Mouse (Mus musculus) kidney, embryonic 16.5 days (tissue): ENCODE results near the gene Hnf4a. TPM values are rescaled to one million over a fixed set of nuclear protein-coding genes. Genes with fewer than 3 reads are reported as not detected.
"Not testable (repeated sequence)": the region's sequence is repeated elsewhere in the genome, so short reads cannot be mapped to it uniquely, and the experiment has no call there.

ENCODE experiments used
- ATAC-seq: fragments of 200-750 bp; cut with Nextera tagmentation; 2 replicates; pipeline ENCODE4 v1.8.0; 2017; ENCODE audit warnings: moderate TSS enrichment; ENCODE audit not compliant: low FRiP score, low TSS enrichment
- H3K27ac ChIP-seq: fragments of 300-500 bp; sonication (generic); 2 replicates; pipeline ENCODE4 v1.5.1; 2014; ENCODE audit warnings: low read length
- H3K27me3 ChIP-seq: fragments of 300-500 bp; sonication (generic); 2 replicates; pipeline ENCODE4 v1.6.1; 2014; ENCODE audit warnings: low read length, control low read depth, mixed read lengths; ENCODE audit not compliant: insufficient read depth
- H3K36me3 ChIP-seq: fragments of 300-500 bp; sonication (generic); 2 replicates; pipeline ENCODE4 v1.6.1; 2014; ENCODE audit warnings: low read length, control low read depth, mixed read lengths; ENCODE audit not compliant: insufficient read depth
- H3K4me1 ChIP-seq: fragments of 300-500 bp; sonication (generic); 2 replicates; pipeline ENCODE4 v1.6.1; 2014; ENCODE audit warnings: low read length, control low read depth, mixed read lengths; ENCODE audit not compliant: insufficient read depth
- H3K4me2 ChIP-seq: fragments of 300-500 bp; sonication (generic); replicated peaks from 2 replicates; pipeline ENCODE4 v1.6.1; 2014; ENCODE audit warnings: low read depth, low read length
- H3K4me3 ChIP-seq: fragments of 300-500 bp; sonication (generic); 2 replicates; pipeline ENCODE4 v1.5.1; 2014; ENCODE audit warnings: mild to moderate bottlenecking, low read length
- H3K9ac ChIP-seq: fragments of 300-500 bp; sonication (generic); replicated peaks from 2 replicates; pipeline ENCODE4 v1.6.1; 2014; ENCODE audit warnings: low read length
- H3K9me3 ChIP-seq: fragments of 300-500 bp; sonication (generic); 2 replicates; pipeline ENCODE4 v1.6.1; 2016; ENCODE audit warnings: low read length, control low read depth
- WGBS: fragments of 180-500 bp; shearing (Covaris S2); extraction: QIAGEN DNeasy Blood & Tissue Kit; methylation state at CpG from one replicate; pipeline ENCODE4 v1.1.7; 2014; 5-methylcytosine and 5-hydroxymethylcytosine counted together
- polyA plus RNA-seq: library from polyadenylated mRNA; unstranded; fragments of >200 nt; fragmentation: Nextera tagmentation; extraction: Ambion mirVana; gene quantifications from 2 replicates; pipeline ENCODE4 v1.2.1, GENCODE M21; 2015

Hnf4a gene
- polyA plus RNA-seq, 1 experiment from 2014 or later = 25.8 TPM

- Histone ChIP-seq H3K4me2 (no peak overlapping the region), H3K4me1 (no peaks in the 10 kb centered on the region), H3K36me3 (peaks cover 64% of the 10 kb centered on the region), H3K27me3 (no peaks in the 10 kb centered on the region), H3K27ac (no peak overlapping the region), H3K4me3 (no peak overlapping the region), H3K9me3 (no peaks in the 10 kb centered on the region), H3K9ac (no peak overlapping the region)
- WGBS = 91% methylated on average over 4 of the region's 4 CpGs
- ATAC-seq = no peak
Measured at GRCm38 (mm10) chr2:163617874-163618273, 111.3 kb downstream of the Hnf4a start.

- Histone ChIP-seq H3K9ac (no peak overlapping the region), H3K4me3 (no peak overlapping the region), H3K4me1 (no peaks in the 10 kb centered on the region), H3K36me3 (peaks cover 57% of the 10 kb centered on the region), H3K27me3 (no peaks in the 10 kb centered on the region), H3K4me2 (no peak overlapping the region), H3K9me3 (no peaks in the 10 kb centered on the region), H3K27ac (no peak overlapping the region)
- 88% methylated on average over 8 of the region's 8 CpGs for WGBS
- ATAC-seq = no peak
Measured at GRCm38 (mm10) chr2:163620451-163620850, 113.8 kb downstream of the Hnf4a start.

GRCm38 (mm10) chr2:163621401-163621800 lies 114.8 kb downstream of the Hnf4a start:
- not testable (repeated sequence) for H3K9ac ChIP-seq, H3K27me3 ChIP-seq, ATAC-seq, H3K4me3 ChIP-seq, H3K4me2 ChIP-seq, H3K27ac ChIP-seq, H3K9me3 ChIP-seq, H3K4me1 ChIP-seq
- H3K36me3 ChIP-seq = peaks cover 56% of the 10 kb centered on the region
- WGBS = 94% methylated on average over 3 of the region's 3 CpGs

Other genes with a start within 250 kb of the Hnf4a start
- 2.8 and 3.3 TPM in 2 replicates for gene Jph2, start 108.8 kb upstream of the Hnf4a start, polyA plus RNA-seq
- 95.6 and 99.2 TPM in 2 replicates for gene Oser1, start 82.1 kb upstream of the Hnf4a start, polyA plus RNA-seq
- gene Gdap1l1, start 68.3 kb upstream of the Hnf4a start, polyA plus RNA-seq = 0.91 and 2.2 TPM in 2 replicates
- 11.3 and 11.7 TPM in 2 replicates for gene Fitm2, start 34.2 kb upstream of the Hnf4a start, polyA plus RNA-seq
- gene R3hdml, start 14.5 kb upstream of the Hnf4a start, polyA plus RNA-seq = 43.8 and 46.4 TPM in 2 replicates
- 34.0 and 35.7 TPM in 2 replicates for gene Ttpal, start 95.5 kb downstream of the Hnf4a start, polyA plus RNA-seq
- 48.9 and 50.1 TPM in 2 replicates for gene Serinc3, start 138.3 kb downstream of the Hnf4a start, polyA plus RNA-seq
- 180 and 187 TPM in 2 replicates for gene Pkig, start 151.6 kb downstream of the Hnf4a start, polyA plus RNA-seq
- 11.7 and 13.3 TPM in 2 replicates for gene Ada, start 243.4 kb downstream of the Hnf4a start, polyA plus RNA-seq